Mouse (Mus musculus): Measurements from ENCODE around the gene Meaf6. TPM values are rescaled to one million over a fixed set of nuclear protein-coding genes. Genes with fewer than 3 reads are reported as not detected.

The Meaf6 gene
- total and polyA plus RNA-seq, 3 experiments, result 17.6 to 21.6 (median 21.2) TPM

GRCm38 (mm10) chr4:125078698-125079097, 6.2 kb upstream of the Meaf6 start:
- no peak for DNase-seq
- no peak for TF ChIP-seq POLR2A (IDR thresholded peaks at IDR 0.05; ENCODE audit: insufficient read depth, low read depth, low read length)
- no peak for TF ChIP-seq CTCF (IDR thresholded peaks at IDR 0.05)
- TF ChIP-seq EP300 (IDR thresholded peaks at IDR 0.05; ENCODE audit: insufficient read depth, low read depth, low read length), result no peak
- Histone ChIP-seq H3K27ac (no peak overlapping the region), H3K9ac (ENCODE audit: low read depth, low read length) (no peak overlapping the region), H3K79me2 (replicated peaks; ENCODE audit: control insufficient read depth, insufficient read depth, low read length) (no peaks in the 10 kb centered on the region), H3K36me3 (ENCODE audit: control insufficient read depth, insufficient read depth, low read length) (no peaks in the 10 kb centered on the region), H3K4me1 (ENCODE audit: control insufficient read depth, insufficient read depth, low read length) (no peaks in the 10 kb centered on the region), H3K27me3 (ENCODE audit: control insufficient read depth, insufficient read depth, low read length) (no peaks in the 10 kb centered on the region), H3K4me3 (no peak overlapping the region)
- intact Hi-C loops (cut with DNase I), result no loop called here
- WGBS, result 95% methylated on average over 2 of the region's 2 CpGs

GRCm38 (mm10) chr4:125085346-125085841, 460 bp downstream of the Meaf6 start:
- intact Hi-C loops (cut with DNase I), result loop anchor here (2.0 kb wide), 1 partner anchor 37 kb away; no protein-coding TSS in a partner anchor
- Histone ChIP-seq H3K79me2 (replicated peaks; ENCODE audit: control insufficient read depth, insufficient read depth, low read length) (no peaks in the 10 kb centered on the region), H3K4me1 (ENCODE audit: control insufficient read depth, insufficient read depth, low read length) (peaks cover 3% of the 10 kb centered on the region), H3K27ac (peak overlapping the region; percentile 92), H3K9ac (ENCODE audit: low read depth, low read length) (peak overlapping the region; percentile 96), H3K27me3 (ENCODE audit: control insufficient read depth, insufficient read depth, low read length) (no peaks in the 10 kb centered on the region), H3K4me3 (peak overlapping the region; percentile 77), H3K36me3 (ENCODE audit: control insufficient read depth, insufficient read depth, low read length) (no peaks in the 10 kb centered on the region)
- no peak for DNase-seq
- WGBS, result under 1% methylated on average over 45 of the region's 45 CpGs
- TF ChIP-seq CTCF (IDR thresholded peaks at IDR 0.05) (no peak), EP300 (IDR thresholded peaks at IDR 0.05; ENCODE audit: insufficient read depth, low read depth, low read length) (no peak), POLR2A (IDR thresholded peaks at IDR 0.05; ENCODE audit: insufficient read depth, low read depth, low read length) (no peak)

GRCm38 (mm10) chr4:125093031-125093430, 8.1 kb downstream of the Meaf6 start:
- TF ChIP-seq POLR2A (IDR thresholded peaks at IDR 0.05; ENCODE audit: insufficient read depth, low read depth, low read length), result no peak
- TF ChIP-seq CTCF (IDR thresholded peaks at IDR 0.05), result no peak
- TF ChIP-seq EP300 (IDR thresholded peaks at IDR 0.05; ENCODE audit: insufficient read depth, low read depth, low read length), result no peak
- no peak overlapping the region for H3K4me3 ChIP-seq
- H3K79me2 ChIP-seq (replicated peaks; ENCODE audit: control insufficient read depth, insufficient read depth, low read length), result no peaks in the 10 kb centered on the region
- H3K4me1 ChIP-seq (ENCODE audit: control insufficient read depth, insufficient read depth, low read length), result no peaks in the 10 kb centered on the region
- H3K36me3 ChIP-seq (ENCODE audit: control insufficient read depth, insufficient read depth, low read length), result no peaks in the 10 kb centered on the region
- WGBS, result 83% methylated on average over 5 of the region's 5 CpGs
- intact Hi-C loops (cut with DNase I), result no loop called here
- H3K27ac ChIP-seq, result no peak overlapping the region
- DNase-seq, result no peak
- H3K27me3 ChIP-seq (ENCODE audit: control insufficient read depth, insufficient read depth, low read length), result no peaks in the 10 kb centered on the region
- no peak overlapping the region for H3K9ac ChIP-seq (ENCODE audit: low read depth, low read length)

GRCm38 (mm10) chr4:125096066-125096465, 11.1 kb downstream of the Meaf6 start:
- Histone ChIP-seq H3K9ac (ENCODE audit: low read depth, low read length) (no peak overlapping the region), H3K4me1 (ENCODE audit: control insufficient read depth, insufficient read depth, low read length) (no peaks in the 10 kb centered on the region), H3K79me2 (replicated peaks; ENCODE audit: control insufficient read depth, insufficient read depth, low read length) (no peaks in the 10 kb centered on the region), H3K27me3 (ENCODE audit: control insufficient read depth, insufficient read depth, low read length) (no peaks in the 10 kb centered on the region), H3K4me3 (no peak overlapping the region), H3K27ac (no peak overlapping the region), H3K36me3 (ENCODE audit: control insufficient read depth, insufficient read depth, low read length) (no peaks in the 10 kb centered on the region)
- DNase-seq, result no peak
- intact Hi-C loops (cut with DNase I), result no loop called here
- TF ChIP-seq CTCF (IDR thresholded peaks at IDR 0.05) (no peak), POLR2A (IDR thresholded peaks at IDR 0.05; ENCODE audit: insufficient read depth, low read depth, low read length) (no peak), EP300 (IDR thresholded peaks at IDR 0.05; ENCODE audit: insufficient read depth, low read depth, low read length) (no peak)
- 78% methylated on average over 5 of the region's 5 CpGs for WGBS

GRCm38 (mm10) chr4:125097412-125097811, 12.5 kb downstream of the Meaf6 start:
- WGBS, result 67% methylated on average over 4 of the region's 4 CpGs

GRCm38 (mm10) chr4:125099458-125099857, 14.5 kb downstream of the Meaf6 start:
- intact Hi-C loops (cut with DNase I), result loop anchor here (1.0 kb wide), 1 partner anchor 156 kb away; no protein-coding TSS in a partner anchor

More at GRCm38 (mm10) chr4:125097412-125097811, 12.5 kb downstream of the Meaf6 start:
- no peaks in the 10 kb centered on the region for H3K79me2 ChIP-seq (replicated peaks; ENCODE audit: control insufficient read depth, insufficient read depth, low read length)
- no peak overlapping the region for H3K27ac ChIP-seq
- no peaks in the 10 kb centered on the region for H3K36me3 ChIP-seq (ENCODE audit: control insufficient read depth, insufficient read depth, low read length)
- H3K9ac ChIP-seq (ENCODE audit: low read depth, low read length), result no peak overlapping the region
- intact Hi-C loops (cut with DNase I), result no loop called here
- TF ChIP-seq EP300 (IDR thresholded peaks at IDR 0.05; ENCODE audit: insufficient read depth, low read depth, low read length), result no peak
- TF ChIP-seq POLR2A (IDR thresholded peaks at IDR 0.05; ENCODE audit: insufficient read depth, low read depth, low read length), result no peak
- TF ChIP-seq CTCF (IDR thresholded peaks at IDR 0.05), result no peak
- DNase-seq, result no peak
- H3K4me1 ChIP-seq (ENCODE audit: control insufficient read depth, insufficient read depth, low read length), result no peaks in the 10 kb centered on the region
- H3K27me3 ChIP-seq (ENCODE audit: control insufficient read depth, insufficient read depth, low read length), result no peaks in the 10 kb centered on the region
- no peak overlapping the region for H3K4me3 ChIP-seq

More at GRCm38 (mm10) chr4:125099458-125099857, 14.5 kb downstream of the Meaf6 start:
- no peaks in the 10 kb centered on the region for H3K4me1 ChIP-seq (ENCODE audit: control insufficient read depth, insufficient read depth, low read length)
- no peak for TF ChIP-seq POLR2A (IDR thresholded peaks at IDR 0.05; ENCODE audit: insufficient read depth, low read depth, low read length)
- 0 out of 2 replicates have a peak, but pooled peaks have one; percentile 32 for TF ChIP-seq EP300 (IDR thresholded peaks at IDR 0.05; ENCODE audit: insufficient read depth, low read depth, low read length)
- no peak; the same call in 1 of the 2 replicates for TF ChIP-seq CTCF (IDR thresholded peaks at IDR 0.05)
- no peak overlapping the region for H3K4me3 ChIP-seq
- H3K27ac ChIP-seq, result no peak overlapping the region
- H3K79me2 ChIP-seq (replicated peaks; ENCODE audit: control insufficient read depth, insufficient read depth, low read length), result no peaks in the 10 kb centered on the region
- peak; percentile 72 to 86 for DNase-seq
- H3K36me3 ChIP-seq (ENCODE audit: control insufficient read depth, insufficient read depth, low read length), result no peaks in the 10 kb centered on the region
- no peak overlapping the region for H3K9ac ChIP-seq (ENCODE audit: low read depth, low read length)
- H3K27me3 ChIP-seq (ENCODE audit: control insufficient read depth, insufficient read depth, low read length), result no peaks in the 10 kb centered on the region
- WGBS, result 11% methylated on average over 8 of the region's 8 CpGs

All from heart, adult 2 months (tissue).